8 mouse cellular contexts compared by ENCODE assay signal in the genomic region with DNA sequence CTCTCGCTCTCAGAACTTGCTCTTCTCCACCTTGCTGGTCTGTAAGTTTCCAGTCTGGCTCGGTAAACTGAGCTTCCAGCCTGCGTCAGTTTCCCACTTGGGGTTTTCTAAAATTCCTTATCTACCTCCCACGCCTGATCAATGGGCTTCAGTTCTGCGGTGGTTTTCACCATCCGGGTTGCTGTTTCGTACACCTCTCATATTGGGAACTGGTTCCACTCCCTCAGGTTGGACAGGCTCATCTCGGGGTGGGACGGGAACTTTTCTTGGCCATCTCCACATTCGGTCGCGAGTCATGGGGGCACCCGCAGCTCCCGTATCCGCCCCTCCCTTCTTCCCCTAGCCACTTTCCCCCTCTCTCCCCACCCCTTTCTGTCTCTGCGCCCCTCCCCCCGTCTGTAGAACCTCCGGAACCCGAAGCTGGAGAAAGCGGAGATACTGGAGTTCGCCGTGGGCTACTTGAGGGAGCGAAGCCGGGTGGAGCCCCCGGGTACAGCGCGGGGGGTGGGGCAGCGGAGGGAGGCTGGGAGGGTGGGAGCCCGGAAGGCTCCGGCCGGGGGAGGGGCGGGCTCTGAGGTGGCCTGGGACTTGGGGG. TPM values are rescaled to one million over a fixed set of nuclear protein-coding genes. Genes with fewer than 3 reads are reported as not detected.
DNase-seq lines count a peak whose midpoint lies in the region; ATAC-seq and TF ChIP-seq lines count a peak whose summit lies in the region.

No protein-coding gene starts in this region.

- H3K36me3 ChIP-seq in erythroblast, embryonic 14.5 days (ENCODE audit: control insufficient read depth) = no peaks in the 10 kb centered on the region
- H3K36me3 ChIP-seq in heart, postnatal 0 days (replicated peaks; ENCODE audit: control insufficient read depth, insufficient read depth, low read length) = no peaks in the 10 kb centered on the region
- no peaks in the 10 kb centered on the region for H3K36me3 ChIP-seq in midbrain, embryonic 10.5 days

- H3K4me3 ChIP-seq in erythroblast, embryonic 14.5 days (replicated peaks) = peak overlapping the region; percentile 82
- peak overlapping the region; percentile 68 for H3K4me3 ChIP-seq in heart, postnatal 0 days (ENCODE audit: low read depth, low read length)
- peak overlapping the region; percentile 87 for H3K4me3 ChIP-seq in midbrain, embryonic 10.5 days

- no peaks in the 10 kb centered on the region; the same call in 1 of the 2 replicates for H3K9me3 ChIP-seq in erythroblast, embryonic 14.5 days (ENCODE audit: control insufficient read depth, low read length)
- H3K9me3 ChIP-seq in heart, postnatal 0 days (replicated peaks; ENCODE audit: control insufficient read depth, low read length) = no peaks in the 10 kb centered on the region
- no peaks in the 10 kb centered on the region for H3K9me3 ChIP-seq in midbrain, embryonic 10.5 days (replicated peaks)

- peak overlapping the region; percentile 90 for H3K4me2 ChIP-seq in heart, postnatal 0 days (ENCODE audit: low read depth, low read length)

- peak; percentile 59 for DNase-seq in right cerebral cortex, postnatal 14 days
- no peak for DNase-seq in right cerebral cortex, postnatal 36 days (ENCODE audit: low spot score in 2 of 2)
- no peak for DNase-seq in heart, postnatal 0 days (ENCODE audit: low spot score)
- DNase-seq in midbrain, embryonic 10.5 days (ENCODE audit: low spot score) = peak; percentile 71
- no peak for DNase-seq in right cerebral cortex, adult 18-20 months

- under 1% methylated on average over 31 of the region's 32 CpGs for WGBS in heart, postnatal 0 days
- WGBS in midbrain, embryonic 10.5 days = under 1% methylated on average over 32 of the region's 32 CpGs

- TF ChIP-seq EP300 in heart, postnatal 0 days (IDR thresholded peaks at IDR 0.05; ENCODE audit: low read depth) = no peak

- peaks cover 64% of the 10 kb centered on the region for H3K27me3 ChIP-seq in erythroblast, embryonic 14.5 days (ENCODE audit: control insufficient read depth)
- no peaks in the 10 kb centered on the region for H3K27me3 ChIP-seq in heart, postnatal 0 days (ENCODE audit: control insufficient read depth, insufficient read depth, low read length)
- peaks cover 50% of the 10 kb centered on the region for H3K27me3 ChIP-seq in midbrain, embryonic 10.5 days (ENCODE audit: low read depth, poor library complexity, severe bottlenecking)

- H3K9ac ChIP-seq in heart, postnatal 0 days (replicated peaks; ENCODE audit: low read depth, low read length) = peak overlapping the region; percentile 60

- peaks cover 83% of the 10 kb centered on the region for H3K4me1 ChIP-seq in erythroblast, embryonic 14.5 days (ENCODE audit: control insufficient read depth)
- peaks cover 34% of the 10 kb centered on the region for H3K4me1 ChIP-seq in heart, postnatal 0 days (ENCODE audit: control insufficient read depth, insufficient read depth)
- peaks cover 75% of the 10 kb centered on the region for H3K4me1 ChIP-seq in midbrain, embryonic 10.5 days

- TF ChIP-seq CTCF in heart, postnatal 0 days (IDR thresholded peaks at IDR 0.05; ENCODE audit: low read depth) = no peak

- ATAC-seq in erythroblast, adult 5-6 weeks (replicated peaks; ENCODE audit: low FRiP score, poor library complexity, severe bottlenecking) = no peak
- ATAC-seq in heart, postnatal 0 days (ENCODE audit: insufficient read depth, low read depth) = no peak
- no peak for ATAC-seq in megakaryocyte progenitor cell, adult 5-6 weeks (replicated peaks; ENCODE audit: poor library complexity)

- H3K27ac ChIP-seq in heart, postnatal 0 days (ENCODE audit: low read depth) = peak overlapping the region; percentile 90
- peak overlapping the region; percentile 84 for H3K27ac ChIP-seq in midbrain, embryonic 10.5 days (replicated peaks)

RNA-seq across cellular contexts. Expression of a gene that starts 0.6 kb away (rescaled TPM):
- polyA plus RNA-seq in erythroblast, embryonic 14.5 days (2012) = not detected in 2 replicates
- not detected in 2 replicates for total RNA-seq in erythroblast, adult 5-6 weeks (2015; ENCODE audit: low replicate concordance)
- not detected in 2 replicates for total RNA-seq in erythroblast, adult 5-6 weeks (2017; ENCODE audit: low replicate concordance)
- 0.66 TPM in 1 of 2 replicates, not detected in the other for total RNA-seq in heart, postnatal 0 days (2014; rRNA removed; ENCODE audit: low replicate concordance)
- 0.30 and 0.49 TPM in 2 replicates for polyA plus RNA-seq in heart, postnatal 0 days (2015; fragmentation: Nextera tagmentation; extraction: Ambion mirVana)
- polyA plus RNA-seq in midbrain, embryonic 10.5 days (2016; fragmentation: Nextera tagmentation; extraction: Ambion mirVana) = 0.07 and 0.14 TPM in 2 replicates
- total RNA-seq in megakaryocyte progenitor cell, adult 5-6 weeks (2015) = not detected in 2 replicates
- total RNA-seq in megakaryocyte progenitor cell, adult 5-6 weeks (2017) = not detected in 2 replicates

RNA-seq across cellular contexts. Expression of a gene that starts 1.6 kb away (rescaled TPM):
- polyA plus RNA-seq in erythroblast, embryonic 14.5 days (2012) = 0.05 TPM in 1 of 2 replicates, not detected in the other
- total RNA-seq in erythroblast, adult 5-6 weeks (2015; ENCODE audit: low replicate concordance) = not detected in 2 replicates
- total RNA-seq in erythroblast, adult 5-6 weeks (2017; ENCODE audit: low replicate concordance) = not detected in 2 replicates
- total RNA-seq in heart, postnatal 0 days (2014; rRNA removed; ENCODE audit: low replicate concordance) = not detected in 2 replicates
- polyA plus RNA-seq in heart, postnatal 0 days (2015; fragmentation: Nextera tagmentation; extraction: Ambion mirVana) = 0.26 and 0.29 TPM in 2 replicates
- polyA plus RNA-seq in midbrain, embryonic 10.5 days (2016; fragmentation: Nextera tagmentation; extraction: Ambion mirVana) = 0.07 and 0.09 TPM in 2 replicates
- not detected in 2 replicates for total RNA-seq in megakaryocyte progenitor cell, adult 5-6 weeks (2015)
- total RNA-seq in megakaryocyte progenitor cell, adult 5-6 weeks (2017) = not detected in 2 replicates

RNA-seq across cellular contexts. Expression of a gene that starts 3.9 kb away (rescaled TPM):
- polyA plus RNA-seq in erythroblast, embryonic 14.5 days (2012) = 0.01 TPM in 1 of 2 replicates, not detected in the other
- total RNA-seq in erythroblast, adult 5-6 weeks (2015; ENCODE audit: low replicate concordance) = not detected in 2 replicates
- total RNA-seq in erythroblast, adult 5-6 weeks (2017; ENCODE audit: low replicate concordance) = 0.51 TPM in 1 of 2 replicates, not detected in the other
- 0.58 TPM in 1 of 2 replicates, not detected in the other for total RNA-seq in heart, postnatal 0 days (2014; rRNA removed; ENCODE audit: low replicate concordance)
- polyA plus RNA-seq in heart, postnatal 0 days (2015; fragmentation: Nextera tagmentation; extraction: Ambion mirVana) = 0.08 TPM in 1 of 2 replicates, not detected in the other
- 0.17 and 0.25 TPM in 2 replicates for polyA plus RNA-seq in midbrain, embryonic 10.5 days (2016; fragmentation: Nextera tagmentation; extraction: Ambion mirVana)
- not detected in 2 replicates for total RNA-seq in megakaryocyte progenitor cell, adult 5-6 weeks (2015)
- total RNA-seq in megakaryocyte progenitor cell, adult 5-6 weeks (2017) = not detected in 2 replicates

RNA-seq across cellular contexts. Expression of a gene that starts 26.8 kb away (rescaled TPM):
- 1.4 and 1.5 TPM in 2 replicates for polyA plus RNA-seq in erythroblast, embryonic 14.5 days (2012)
- total RNA-seq in erythroblast, adult 5-6 weeks (2015; ENCODE audit: low replicate concordance) = 2.3 and 3.1 TPM in 2 replicates
- 1.7 and 1.9 TPM in 2 replicates for total RNA-seq in erythroblast, adult 5-6 weeks (2017; ENCODE audit: low replicate concordance)
- total RNA-seq in heart, postnatal 0 days (2014; rRNA removed; ENCODE audit: low replicate concordance) = 76.8 and 93.5 TPM in 2 replicates
- 8.1 and 9.7 TPM in 2 replicates for polyA plus RNA-seq in heart, postnatal 0 days (2015; fragmentation: Nextera tagmentation; extraction: Ambion mirVana)
- 6.8 and 7.6 TPM in 2 replicates for polyA plus RNA-seq in midbrain, embryonic 10.5 days (2016; fragmentation: Nextera tagmentation; extraction: Ambion mirVana)
- 8.3 and 8.8 TPM in 2 replicates for total RNA-seq in megakaryocyte progenitor cell, adult 5-6 weeks (2015)
- 4.0 and 4.8 TPM in 2 replicates for total RNA-seq in megakaryocyte progenitor cell, adult 5-6 weeks (2017)

RNA-seq across cellular contexts. Expression of a gene that starts 33.5 kb away (rescaled TPM):
- polyA plus RNA-seq in erythroblast, embryonic 14.5 days (2012) = 7.9 and 9.1 TPM in 2 replicates
- total RNA-seq in erythroblast, adult 5-6 weeks (2015; ENCODE audit: low replicate concordance) = 50.3 and 58.7 TPM in 2 replicates
- 12.4 and 17.8 TPM in 2 replicates for total RNA-seq in erythroblast, adult 5-6 weeks (2017; ENCODE audit: low replicate concordance)
- 25.2 and 27.9 TPM in 2 replicates for total RNA-seq in heart, postnatal 0 days (2014; rRNA removed; ENCODE audit: low replicate concordance)
- polyA plus RNA-seq in heart, postnatal 0 days (2015; fragmentation: Nextera tagmentation; extraction: Ambion mirVana) = 59.2 and 62.1 TPM in 2 replicates
- polyA plus RNA-seq in midbrain, embryonic 10.5 days (2016; fragmentation: Nextera tagmentation; extraction: Ambion mirVana) = 63.1 and 90.1 TPM in 2 replicates
- 36.6 and 41.2 TPM in 2 replicates for total RNA-seq in megakaryocyte progenitor cell, adult 5-6 weeks (2015)
- 8.2 and 12.8 TPM in 2 replicates for total RNA-seq in megakaryocyte progenitor cell, adult 5-6 weeks (2017)

Comparison
In these comparisons a context has a peak if more than half of its experiments do, and no peak if none do; other contexts are left out.
1. DNase-seq: peak in right cerebral cortex, postnatal 14 days (single experiment) and midbrain, embryonic 10.5 days (single experiment); none in right cerebral cortex, postnatal 36 days (0 of 2), heart, postnatal 0 days (single experiment) and right cerebral cortex, adult 18-20 months (single experiment).
2. Peak in every context shown above with its lines, with median percentiles within 50 percentile points of each other: H3K4me3 ChIP-seq.